In genomic region chr8:54609336-54609735, GRCm38 (mm10) we compare ENCODE assay signal across 20 mouse cellular contexts. TPM values are rescaled to one million over a fixed set of nuclear protein-coding genes. Genes with fewer than 3 reads are reported as not detected.
DNase-seq lines count a peak whose midpoint lies in the region; ATAC-seq lines count a peak whose summit lies in the region.
"Had no signal": no experiment of that assay in that cellular context is flagged by ENCODE, and none has a peak within 500 bp of the region (broad histone marks: within the 10 kb centered on the region; RNA-seq: fewer than 3 reads in every experiment).

No protein-coding gene starts in this region.

- intact Hi-C loops in heart, postnatal 10 days (cut with DNase I) = loop anchor here (5.0 kb wide), 1 partner anchor 37 kb away; no protein-coding TSS in a partner anchor

- no peak overlapping the region for H3K4me3 ChIP-seq in liver, embryonic 11.5 days (ENCODE audit: low read depth, low read length)
- H3K4me3 ChIP-seq: forebrain, embryonic 10.5 days; left cerebral cortex, adult 2 months; lung, embryonic 15.5 days had no signal

- H3K4me1 ChIP-seq in liver, embryonic 11.5 days (replicated peaks; ENCODE audit: control insufficient read depth, insufficient read depth, low read length) = no peaks in the 10 kb centered on the region
- H3K4me1 ChIP-seq: forebrain, embryonic 10.5 days; lung, embryonic 15.5 days had no signal

- no peak overlapping the region for H3K4me2 ChIP-seq in liver, embryonic 11.5 days
- H3K4me2 ChIP-seq: hindbrain, embryonic 14.5 days; lung, embryonic 15.5 days had no signal

- H3K36me3 ChIP-seq in liver, embryonic 11.5 days (ENCODE audit: control insufficient read depth, insufficient read depth, low read length) = no peaks in the 10 kb centered on the region
- H3K36me3 ChIP-seq: forebrain, embryonic 10.5 days; lung, embryonic 15.5 days had no signal

- H3K9ac ChIP-seq in liver, embryonic 11.5 days (ENCODE audit: low read depth, low read length) = no peak overlapping the region
- H3K9ac ChIP-seq: hindbrain, embryonic 14.5 days; lung, embryonic 15.5 days had no signal

- H3K27me3 ChIP-seq in liver, embryonic 11.5 days (replicated peaks; ENCODE audit: control insufficient read depth, insufficient read depth, low read length) = no peaks in the 10 kb centered on the region
- H3K27me3 ChIP-seq: lung, embryonic 15.5 days had no signal

- 73% methylated on average over 2 of the region's 2 CpGs for WGBS in liver, embryonic 11.5 days

- DNase-seq in gastrocnemius, adult 18-20 months (ENCODE audit: low spot score) = peak; percentile 58
- DNase-seq in gastrocnemius, postnatal 10 days = no peak
- peak; percentile 4 for DNase-seq in 416B (ENCODE audit: low read depth)
- peak; percentile 33 for DNase-seq in gastrocnemius, postnatal 25 days
- peak; percentile 45 to 60 for DNase-seq in heart, postnatal 10 days
- no peak for DNase-seq in liver, embryonic 11.5 days (ENCODE audit: low spot score)
- DNase-seq in adrenal gland, postnatal 25 days = no peak
- DNase-seq: cerebellum, postnatal 36 days; kidney, adult 9 months; liver had no signal

- no peak overlapping the region for H3K27ac ChIP-seq in liver, embryonic 11.5 days (ENCODE audit: low read depth, low read length)
- H3K27ac ChIP-seq: forebrain, embryonic 10.5 days; hindbrain, embryonic 14.5 days; left cerebral cortex, adult 2 months; lung, embryonic 15.5 days had no signal

- no peak for ATAC-seq in liver, embryonic 11.5 days (replicated peaks; ENCODE audit: low FRiP score)
- no peak for ATAC-seq in inflammation-experienced regulatory T-cells, adult 6 months

- H3K9me3 ChIP-seq in liver, embryonic 11.5 days (ENCODE audit: control insufficient read depth, low read length) = no peaks in the 10 kb centered on the region
- H3K9me3 ChIP-seq: forebrain, embryonic 10.5 days; lung, embryonic 15.5 days had no signal

RNA-seq across cellular contexts. Expression of gene Spata4, which starts 8.8 kb away (rescaled TPM):
- total RNA-seq in gastrocnemius, adult 18-20 months (2021) = not detected
- not detected for total RNA-seq in gastrocnemius, postnatal 10 days (2021)
- not detected for total RNA-seq in gastrocnemius, postnatal 25 days (2021)
- not detected for total RNA-seq in heart, postnatal 10 days (2021)
- polyA plus RNA-seq in liver, embryonic 11.5 days (2014; fragmentation: Nextera tagmentation; extraction: Ambion mirVana) = not detected in 2 replicates
- total RNA-seq in adrenal gland, postnatal 25 days (2021) = 0.52 TPM in 1 of 2 replicates, not detected in the other
- polyA plus RNA-seq in inflammation-experienced regulatory T-cells, adult 6 months (2017; shearing (Covaris generic)) = not detected
- total RNA-seq: left cerebral cortex, adult 2 months; MEL; neutrophil, adult 5-6 weeks had no signal
- polyA plus RNA-seq: embryonic facial prominence, embryonic 11.5 days; forebrain, embryonic 10.5 days; large intestine, adult 2 months; lung, embryonic 15.5 days; spleen, adult 2 months had no signal

Comparison
In these comparisons a context has a peak if more than half of its experiments do, and no peak if none do; other contexts are left out.
1. DNase-seq: peak in gastrocnemius, adult 18-20 months (single experiment), 416B (single experiment), gastrocnemius, postnatal 25 days (single experiment) and heart, postnatal 10 days (2 of 2); none in gastrocnemius, postnatal 10 days (single experiment), liver, embryonic 11.5 days (single experiment) and adrenal gland, postnatal 25 days (single experiment).